ENCODE assay signal across 25 mouse cellular contexts in genomic region chr14:121387760-121388159, GRCm38 (mm10).
"Had no signal": no experiment of that assay in that cellular context is flagged by ENCODE, and none has a peak within 500 bp of the region (broad histone marks: within the 10 kb centered on the region; RNA-seq: fewer than 3 reads in every experiment).

No protein-coding gene starts in this region.

- H3K9ac ChIP-seq: kidney, embryonic 15.5 days; limb, embryonic 12.5 days; liver, embryonic 12.5 days; liver, embryonic 15.5 days; lung, embryonic 15.5 days; midbrain, embryonic 12.5 days; neural tube, embryonic 13.5 days had no signal

- H3K27me3 ChIP-seq: kidney, embryonic 15.5 days; limb, embryonic 12.5 days; lung, embryonic 15.5 days; megakaryocyte, embryonic 14.5 days; midbrain, embryonic 12.5 days; neural tube, embryonic 13.5 days had no signal

- DNase-seq: kidney, adult 8-10 months; kidney, postnatal 10 days; kidney, postnatal 36 days; layer of hippocampus, postnatal 36 days; liver; lung, adult 18-20 months; lung, postnatal 10 days; lung, postnatal 36 days; right cerebral cortex, adult 18-20 months; right cerebral cortex, postnatal 14 days; right cerebral cortex, postnatal 4 days; thymus, adult 2 months; thymus, postnatal 14 days; thymus, postnatal 4 days had no signal

- H3K36me3 ChIP-seq: kidney, embryonic 15.5 days; limb, embryonic 12.5 days; liver, embryonic 12.5 days; liver, embryonic 15.5 days; lung, embryonic 15.5 days; midbrain, embryonic 12.5 days; neural tube, embryonic 13.5 days had no signal

- H3K4me3 ChIP-seq: kidney, embryonic 15.5 days; left cerebral cortex, adult 2 months; limb, embryonic 12.5 days; liver, embryonic 12.5 days; liver, embryonic 15.5 days; lung, embryonic 15.5 days; megakaryocyte, embryonic 14.5 days; midbrain, embryonic 12.5 days; myocyte; neural tube, embryonic 13.5 days had no signal

- ATAC-seq: liver, embryonic 12.5 days had no signal

- H3K9me3 ChIP-seq: kidney, embryonic 15.5 days; limb, embryonic 12.5 days; liver, embryonic 12.5 days; liver, embryonic 15.5 days; lung, embryonic 15.5 days; midbrain, embryonic 12.5 days; neural tube, embryonic 13.5 days had no signal

- H3K4me2 ChIP-seq: kidney, embryonic 15.5 days; limb, embryonic 12.5 days; liver, embryonic 12.5 days; liver, embryonic 15.5 days; lung, embryonic 15.5 days; midbrain, embryonic 12.5 days; neural tube, embryonic 13.5 days had no signal

- H3K27ac ChIP-seq: kidney, embryonic 15.5 days; left cerebral cortex, adult 2 months; limb, embryonic 12.5 days; liver, embryonic 12.5 days; liver, embryonic 15.5 days; lung, embryonic 15.5 days; midbrain, embryonic 12.5 days; neural tube, embryonic 13.5 days; stomach, postnatal 0 days had no signal

- H3K4me1 ChIP-seq: kidney, embryonic 15.5 days; limb, embryonic 12.5 days; liver, embryonic 15.5 days; neural tube, embryonic 13.5 days had no signal
